In genomic region chr13:34087052-34087812, GRCm38 (mm10) we compare ENCODE assay signal across 9 mouse cellular contexts. TPM values are rescaled to one million over a fixed set of nuclear protein-coding genes. Genes with fewer than 3 reads are reported as not detected.
DNase-seq lines count a peak whose midpoint lies in the region; ATAC-seq and TF ChIP-seq lines count a peak whose summit lies in the region.
"Had no signal": no experiment of that assay in that cellular context is flagged by ENCODE, and none has a peak within 500 bp of the region (broad histone marks: within the 10 kb centered on the region; RNA-seq: fewer than 3 reads in every experiment).

No protein-coding gene starts in this region.

- no peaks in the 10 kb centered on the region for H3K9me3 ChIP-seq in lung, embryonic 16.5 days (ENCODE audit: control insufficient read depth, low read length)
- no peaks in the 10 kb centered on the region for H3K9me3 ChIP-seq in hindbrain, embryonic 15.5 days

- H3K9ac ChIP-seq in lung, embryonic 16.5 days (ENCODE audit: low read length), result no peak overlapping the region
- no peak overlapping the region; the same call in 1 of the 2 replicates for H3K9ac ChIP-seq in hindbrain, embryonic 15.5 days

- WGBS in lung, embryonic 16.5 days, result 44% methylated on average over 7 of the region's 7 CpGs
- WGBS in lung, adult 2 months, result 37% methylated on average over 7 of the region's 7 CpGs
- WGBS in hindbrain, embryonic 15.5 days, result 33% methylated on average over 7 of the region's 7 CpGs
- WGBS in olfactory bulb, adult 2 months, result 42% methylated on average over 7 of the region's 7 CpGs

- no peak overlapping the region for H3K4me2 ChIP-seq in lung, embryonic 16.5 days (ENCODE audit: low read depth, low read length)
- H3K4me2 ChIP-seq in hindbrain, embryonic 15.5 days, result peak overlapping the region; percentile 41; the same call in 1 of the 2 replicates

- TF ChIP-seq POLR2A in lung, adult 2 months (IDR thresholded peaks at IDR 0.05; ENCODE audit: borderline replicate concordance, extremely low read depth, low read depth, low read length), result no peak
- no peak for TF ChIP-seq POLR2A in olfactory bulb, adult 2 months (IDR thresholded peaks at IDR 0.05; ENCODE audit: insufficient read depth, low read depth, low read length)

- H3K4me3 ChIP-seq in lung, embryonic 16.5 days (ENCODE audit: low read length), result no peak overlapping the region
- H3K4me3 ChIP-seq in lung, adult 2 months (replicated peaks; ENCODE audit: extremely low read depth, low read depth, low read length), result no peak overlapping the region
- H3K4me3 ChIP-seq in hindbrain, embryonic 15.5 days, result no peak overlapping the region
- no peak overlapping the region for H3K4me3 ChIP-seq in olfactory bulb, adult 2 months (ENCODE audit: insufficient read depth, low read depth, low read length)

- ATAC-seq in lung, embryonic 16.5 days (ENCODE audit: low read depth), result no peak; the same call in 1 of the 2 replicates
- ATAC-seq in hindbrain, embryonic 15.5 days (ENCODE audit: low FRiP score, low read depth), result peak; percentile 28; the same call in 1 of the 2 replicates

- peak; percentile 72 for DNase-seq in cerebellum, postnatal 10 days
- no peak for DNase-seq in cerebellum, postnatal 36 days
- DNase-seq in lung, adult 2 months, result no peak
- no peak for DNase-seq in adrenal gland, postnatal 25 days
- DNase-seq in kidney, adult 9 months, result no peak
- DNase-seq: left cerebral cortex, postnatal 4 days had no signal

- H3K27me3 ChIP-seq in lung, embryonic 16.5 days (ENCODE audit: control insufficient read depth, insufficient read depth, low read depth, low read length), result no peaks in the 10 kb centered on the region
- no peaks in the 10 kb centered on the region for H3K27me3 ChIP-seq in hindbrain, embryonic 15.5 days

- no peaks in the 10 kb centered on the region for H3K36me3 ChIP-seq in lung, embryonic 16.5 days (ENCODE audit: control insufficient read depth, insufficient read depth, low read length)
- no peaks in the 10 kb centered on the region for H3K36me3 ChIP-seq in hindbrain, embryonic 15.5 days

- no peak for TF ChIP-seq CTCF in lung, adult 2 months (IDR thresholded peaks at IDR 0.05; ENCODE audit: insufficient read depth, low read length)
- TF ChIP-seq CTCF in olfactory bulb, adult 2 months (IDR thresholded peaks at IDR 0.05; ENCODE audit: insufficient read depth, low read depth, low read length), result no peak

- peaks cover 9% of the 10 kb centered on the region for H3K4me1 ChIP-seq in lung, embryonic 16.5 days (replicated peaks; ENCODE audit: control insufficient read depth, insufficient read depth, low read length)
- H3K4me1 ChIP-seq in lung, adult 2 months (ENCODE audit: control insufficient read depth, insufficient read depth, low read length), result peaks cover 7% of the 10 kb centered on the region
- peaks cover 41% of the 10 kb centered on the region for H3K4me1 ChIP-seq in hindbrain, embryonic 15.5 days (replicated peaks)
- H3K4me1 ChIP-seq in olfactory bulb, adult 2 months (ENCODE audit: control insufficient read depth, insufficient read depth, low read length), result peaks cover 14% of the 10 kb centered on the region

- H3K27ac ChIP-seq in lung, embryonic 16.5 days (ENCODE audit: low read length), result peak overlapping the region; percentile 30; the same call in 1 of the 2 replicates
- peak overlapping the region; percentile 86 for H3K27ac ChIP-seq in hindbrain, embryonic 15.5 days (replicated peaks)
- H3K27ac ChIP-seq in olfactory bulb, adult 2 months (ENCODE audit: insufficient read depth, low read depth, low read length), result peak overlapping the region; percentile 75

RNA-seq across cellular contexts. Expression of gene Tubb2a, which starts 9.4 kb away (rescaled TPM):
- 185 and 193 TPM in 2 replicates for polyA plus RNA-seq in lung, embryonic 16.5 days (2015; fragmentation: Nextera tagmentation; extraction: Ambion mirVana)
- polyA plus RNA-seq in lung, adult 2 months (2012; rRNA removed), result 320 and 386 TPM in 2 replicates
- polyA plus RNA-seq in hindbrain, embryonic 15.5 days (2015; fragmentation: Nextera tagmentation; extraction: Ambion mirVana), result 3,041 and 3,094 TPM in 2 replicates
- polyA plus RNA-seq in olfactory bulb, adult 2 months (2012; ENCODE audit: insufficient read depth, insufficient read length, low replicate concordance, missing spikeins), result not detected in 2 replicates
- total RNA-seq in adrenal gland, postnatal 25 days (2021), result 17.8 and 23.2 TPM in 2 replicates

RNA-seq across cellular contexts. Expression of gene Tubb2b, which starts 43.0 kb away (rescaled TPM):
- polyA plus RNA-seq in lung, embryonic 16.5 days (2015; fragmentation: Nextera tagmentation; extraction: Ambion mirVana), result 18.9 and 19.4 TPM in 2 replicates
- 13.6 and 21.6 TPM in 2 replicates for polyA plus RNA-seq in lung, adult 2 months (2012; rRNA removed)
- 939 and 1,019 TPM in 2 replicates for polyA plus RNA-seq in hindbrain, embryonic 15.5 days (2015; fragmentation: Nextera tagmentation; extraction: Ambion mirVana)
- polyA plus RNA-seq in olfactory bulb, adult 2 months (2012; ENCODE audit: insufficient read depth, insufficient read length, low replicate concordance, missing spikeins), result not detected in 2 replicates
- total RNA-seq in adrenal gland, postnatal 25 days (2021), result 0.71 and 0.76 TPM in 2 replicates

RNA-seq across cellular contexts. Expression of gene Bphl, which starts 49.8 kb away (rescaled TPM):
- polyA plus RNA-seq in lung, embryonic 16.5 days (2015; fragmentation: Nextera tagmentation; extraction: Ambion mirVana), result 70.6 and 80.8 TPM in 2 replicates
- polyA plus RNA-seq in lung, adult 2 months (2012; rRNA removed), result 37.4 and 41.8 TPM in 2 replicates
- 36.6 and 41.4 TPM in 2 replicates for polyA plus RNA-seq in hindbrain, embryonic 15.5 days (2015; fragmentation: Nextera tagmentation; extraction: Ambion mirVana)
- polyA plus RNA-seq in olfactory bulb, adult 2 months (2012; ENCODE audit: insufficient read depth, insufficient read length, low replicate concordance, missing spikeins), result not detected in 2 replicates
- 89.9 and 96.6 TPM in 2 replicates for total RNA-seq in adrenal gland, postnatal 25 days (2021)

Comparison
In these comparisons a context has a peak if more than half of its experiments do, and no peak if none do; other contexts are left out.
1. DNase-seq: peak in cerebellum, postnatal 10 days (2 of 2); none in cerebellum, postnatal 36 days (0 of 2), lung, adult 2 months (single experiment), adrenal gland, postnatal 25 days (single experiment) and kidney, adult 9 months (single experiment).
2. H3K27ac ChIP-seq: peak in every context shown above with its lines; median percentile 86 in hindbrain, embryonic 15.5 days; 75 in olfactory bulb, adult 2 months; 30 in lung, embryonic 16.5 days.